Mouse (Mus musculus): Measurements from ENCODE around the gene Creb3l1. TPM values are rescaled to one million over a fixed set of nuclear protein-coding genes. Genes with fewer than 3 reads are reported as not detected.

The Creb3l1 gene
- polyA plus RNA-seq, 1 experiment from 2014 or later: 1.2 TPM

GRCm38 (mm10) chr2:91959544-91960410, 64.5 kb downstream of the Creb3l1 start:
- ATAC-seq (ENCODE audit: low read depth): no peak
- Histone ChIP-seq H3K27ac (ENCODE audit: low read depth, low read length) (no peak overlapping the region), H3K9ac (replicated peaks; ENCODE audit: low read depth, low read length) (no peak overlapping the region), H3K36me3 (ENCODE audit: control insufficient read depth, insufficient read depth, low read length) (no peaks in the 10 kb centered on the region), H3K4me2 (ENCODE audit: low read depth, low read length) (no peak overlapping the region), H3K4me1 (ENCODE audit: control insufficient read depth, insufficient read depth, low read length) (peaks cover 28% of the 10 kb centered on the region), H3K9me3 (ENCODE audit: control insufficient read depth, low read length) (no peaks in the 10 kb centered on the region), H3K27me3 (ENCODE audit: control insufficient read depth, insufficient read depth, low read length) (no peaks in the 10 kb centered on the region), H3K4me3 (ENCODE audit: low read depth, low read length) (no peak overlapping the region)
- WGBS: 63% methylated on average over 11 of the region's 11 CpGs

- Histone ChIP-seq H3K4me1 (ENCODE audit: control insufficient read depth, insufficient read depth, low read length) (peaks cover 28% of the 10 kb centered on the region), H3K9me3 (ENCODE audit: control insufficient read depth, low read length) (no peaks in the 10 kb centered on the region), H3K27ac (ENCODE audit: low read depth, low read length) (no peak overlapping the region)
These were observed 65.4 kb downstream of the Creb3l1 start for GRCm38 (mm10) chr2:91958701-91959457.

GRCm38 (mm10) chr2:91958049-91958448, 66.3 kb downstream of the Creb3l1 start:
- Histone ChIP-seq H3K9me3 (ENCODE audit: control insufficient read depth, low read length) (no peaks in the 10 kb centered on the region), H3K9ac (replicated peaks; ENCODE audit: low read depth, low read length) (no peak overlapping the region), H3K4me3 (ENCODE audit: low read depth, low read length) (no peak overlapping the region), H3K36me3 (ENCODE audit: control insufficient read depth, insufficient read depth, low read length) (no peaks in the 10 kb centered on the region), H3K4me1 (ENCODE audit: control insufficient read depth, insufficient read depth, low read length) (peaks cover 28% of the 10 kb centered on the region), H3K27me3 (ENCODE audit: control insufficient read depth, insufficient read depth, low read length) (no peaks in the 10 kb centered on the region), H3K27ac (ENCODE audit: low read depth, low read length) (no peak overlapping the region), H3K4me2 (ENCODE audit: low read depth, low read length) (no peak overlapping the region)
- 85% methylated on average over 8 of the region's 8 CpGs for WGBS
- no peak for ATAC-seq (ENCODE audit: low read depth)

More at GRCm38 (mm10) chr2:91958701-91959457, 65.4 kb downstream of the Creb3l1 start:
- ATAC-seq (ENCODE audit: low read depth): no peak
- H3K4me3 ChIP-seq (ENCODE audit: low read depth, low read length): no peak overlapping the region
- H3K4me2 ChIP-seq (ENCODE audit: low read depth, low read length): no peak overlapping the region
- H3K9ac ChIP-seq (replicated peaks; ENCODE audit: low read depth, low read length): no peak overlapping the region
- WGBS: 52% methylated on average over 10 of the region's 10 CpGs
- H3K36me3 ChIP-seq (ENCODE audit: control insufficient read depth, insufficient read depth, low read length): no peaks in the 10 kb centered on the region
- no peaks in the 10 kb centered on the region for H3K27me3 ChIP-seq (ENCODE audit: control insufficient read depth, insufficient read depth, low read length)

- Histone ChIP-seq H3K36me3 (ENCODE audit: control insufficient read depth, insufficient read depth, low read length) (no peaks in the 10 kb centered on the region), H3K27me3 (ENCODE audit: control insufficient read depth, insufficient read depth, low read length) (no peaks in the 10 kb centered on the region), H3K4me3 (ENCODE audit: low read depth, low read length) (no peak overlapping the region), H3K27ac (ENCODE audit: low read depth, low read length) (no peak overlapping the region), H3K4me2 (ENCODE audit: low read depth, low read length) (no peak overlapping the region), H3K4me1 (ENCODE audit: control insufficient read depth, insufficient read depth, low read length) (peaks cover 21% of the 10 kb centered on the region), H3K9ac (replicated peaks; ENCODE audit: low read depth, low read length) (no peak overlapping the region), H3K9me3 (ENCODE audit: control insufficient read depth, low read length) (no peaks in the 10 kb centered on the region)
- ATAC-seq (ENCODE audit: low read depth): peak; percentile 50
- WGBS: 18% methylated on average over 3 of the region's 4 CpGs
These were observed 67.2 kb downstream of the Creb3l1 start for GRCm38 (mm10) chr2:91957096-91957495.

- Histone ChIP-seq H3K4me3 (ENCODE audit: low read depth, low read length) (no peak overlapping the region), H3K4me2 (ENCODE audit: low read depth, low read length) (no peak overlapping the region), H3K36me3 (ENCODE audit: control insufficient read depth, insufficient read depth, low read length) (no peaks in the 10 kb centered on the region), H3K9me3 (ENCODE audit: control insufficient read depth, low read length) (no peaks in the 10 kb centered on the region), H3K27ac (ENCODE audit: low read depth, low read length) (no peak overlapping the region), H3K4me1 (ENCODE audit: control insufficient read depth, insufficient read depth, low read length) (peaks cover 15% of the 10 kb centered on the region; the same call in 1 of the 2 replicates), H3K9ac (replicated peaks; ENCODE audit: low read depth, low read length) (no peak overlapping the region), H3K27me3 (ENCODE audit: control insufficient read depth, insufficient read depth, low read length) (no peaks in the 10 kb centered on the region)
- 87% methylated on average over 6 of the region's 6 CpGs for WGBS
- ATAC-seq (ENCODE audit: low read depth): no peak
These were observed 68.4 kb downstream of the Creb3l1 start for GRCm38 (mm10) chr2:91955875-91956274.

GRCm38 (mm10) chr2:91955121-91955591, 69.1 kb downstream of the Creb3l1 start:
- no peak overlapping the region for H3K27ac ChIP-seq (ENCODE audit: low read depth, low read length)
- WGBS: 76% methylated on average over 4 of the region's 4 CpGs
- no peaks in the 10 kb centered on the region for H3K9me3 ChIP-seq (ENCODE audit: control insufficient read depth, low read length)
- no peaks in the 10 kb centered on the region for H3K27me3 ChIP-seq (ENCODE audit: control insufficient read depth, insufficient read depth, low read length)
- peaks cover 19% of the 10 kb centered on the region for H3K4me1 ChIP-seq (ENCODE audit: control insufficient read depth, insufficient read depth, low read length)
- H3K4me2 ChIP-seq (ENCODE audit: low read depth, low read length): no peak overlapping the region
- H3K4me3 ChIP-seq (ENCODE audit: low read depth, low read length): no peak overlapping the region
- H3K36me3 ChIP-seq (ENCODE audit: control insufficient read depth, insufficient read depth, low read length): no peaks in the 10 kb centered on the region
- no peak overlapping the region for H3K9ac ChIP-seq (replicated peaks; ENCODE audit: low read depth, low read length)
- ATAC-seq (ENCODE audit: low read depth): no peak

- Histone ChIP-seq H3K4me3 (ENCODE audit: low read depth, low read length) (no peak overlapping the region), H3K9ac (replicated peaks; ENCODE audit: low read depth, low read length) (no peak overlapping the region), H3K9me3 (ENCODE audit: control insufficient read depth, low read length) (no peaks in the 10 kb centered on the region), H3K36me3 (ENCODE audit: control insufficient read depth, insufficient read depth, low read length) (no peaks in the 10 kb centered on the region), H3K27me3 (ENCODE audit: control insufficient read depth, insufficient read depth, low read length) (no peaks in the 10 kb centered on the region), H3K27ac (ENCODE audit: low read depth, low read length) (no peak overlapping the region), H3K4me1 (ENCODE audit: control insufficient read depth, insufficient read depth, low read length) (peaks cover 26% of the 10 kb centered on the region), H3K4me2 (ENCODE audit: low read depth, low read length) (no peak overlapping the region)
- no peak for ATAC-seq (ENCODE audit: low read depth)
- WGBS: 19% methylated on average over 5 of the region's 5 CpGs
These were observed 70.5 kb downstream of the Creb3l1 start for GRCm38 (mm10) chr2:91953825-91954224.

- Histone ChIP-seq H3K36me3 (ENCODE audit: control insufficient read depth, insufficient read depth, low read length) (no peaks in the 10 kb centered on the region), H3K27me3 (ENCODE audit: control insufficient read depth, insufficient read depth, low read length) (no peaks in the 10 kb centered on the region), H3K9ac (replicated peaks; ENCODE audit: low read depth, low read length) (0 out of 2 replicates have a peak overlapping the region, but pooled peaks have one; percentile 32), H3K9me3 (ENCODE audit: control insufficient read depth, low read length) (no peaks in the 10 kb centered on the region), H3K4me2 (ENCODE audit: low read depth, low read length) (peak overlapping the region; percentile 30; the same call in 1 of the 2 replicates), H3K4me3 (ENCODE audit: low read depth, low read length) (no peak overlapping the region), H3K27ac (ENCODE audit: low read depth, low read length) (peak overlapping the region; percentile 69; the same call in 1 of the 2 replicates), H3K4me1 (ENCODE audit: control insufficient read depth, insufficient read depth, low read length) (peaks cover 25% of the 10 kb centered on the region)
- WGBS: 14% methylated on average over 14 of the region's 15 CpGs
- peak; percentile 50; the same call in 1 of the 2 replicates for ATAC-seq (ENCODE audit: low read depth)
These were observed 73.8 kb downstream of the Creb3l1 start for GRCm38 (mm10) chr2:91950275-91951085.
